Mouse (Mus musculus) cerebellum, adult 18-20 months (tissue): ENCODE measurements at regions not wholly inside any gene's neighbourhood (a gene's known extent, or its start where the extent isn't known, plus 50 kb on each side); places are given as distances from the start of the nearest gene placed in this dataset.
A peak's percentile ranks its signal among the peaks of the same experiment; 100 is the strongest.

ENCODE experiments used
- DNase-seq, 2 experiments: peaks; one replicate each; pipeline ENCODE4 v3.0.0; 2021

GRCm38 (mm10) chr8:9042835-9043792 lies 352.8 kb upstream of the Arglu1 start:
- no peak for DNase-seq

DNA sequence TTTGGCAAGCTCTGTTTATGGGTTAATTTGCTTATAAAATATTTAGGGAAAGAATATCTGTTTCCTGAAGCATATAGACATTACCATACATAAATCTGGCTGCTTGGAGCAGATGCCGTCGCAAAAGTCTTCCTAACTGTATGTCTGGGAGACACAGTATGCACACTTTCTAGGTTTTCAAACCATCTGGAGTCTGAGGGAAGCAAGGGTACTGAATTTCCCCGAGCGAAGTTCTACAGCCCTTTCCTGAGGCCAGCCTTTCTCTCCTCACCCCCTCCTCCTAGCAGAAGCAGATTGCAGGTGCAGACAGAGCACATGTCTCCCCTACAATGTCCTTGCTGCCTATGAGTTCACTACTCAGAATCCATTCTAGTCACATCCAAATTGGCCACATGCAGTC lies 338.8 kb upstream of the Arglu1 start:
- DNase-seq: no peak

DNA sequence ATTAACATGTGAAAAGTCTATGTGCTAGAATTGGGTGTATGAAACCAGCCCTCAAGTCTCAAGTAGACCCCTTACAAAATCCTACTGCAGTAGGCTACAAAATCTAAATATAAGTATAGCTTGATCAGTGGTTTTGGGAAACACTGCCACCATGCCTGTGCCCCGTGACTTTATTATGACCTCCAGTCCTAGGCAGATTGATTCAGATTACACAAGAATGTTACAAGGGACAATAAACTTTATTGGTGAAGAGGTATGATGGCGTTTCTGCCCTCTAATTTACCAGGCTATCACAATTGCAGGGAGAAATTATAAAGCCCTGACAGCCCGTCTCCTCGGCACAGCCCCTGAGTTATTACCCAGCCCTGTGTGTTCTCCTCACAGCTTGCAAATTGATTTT lies 337.4 kb upstream of the Arglu1 start:
- DNase-seq: no peak

GRCm38 (mm10) chr8:9025872-9026271 lies 335.6 kb upstream of the Arglu1 start:
- DNase-seq: no peak

DNA sequence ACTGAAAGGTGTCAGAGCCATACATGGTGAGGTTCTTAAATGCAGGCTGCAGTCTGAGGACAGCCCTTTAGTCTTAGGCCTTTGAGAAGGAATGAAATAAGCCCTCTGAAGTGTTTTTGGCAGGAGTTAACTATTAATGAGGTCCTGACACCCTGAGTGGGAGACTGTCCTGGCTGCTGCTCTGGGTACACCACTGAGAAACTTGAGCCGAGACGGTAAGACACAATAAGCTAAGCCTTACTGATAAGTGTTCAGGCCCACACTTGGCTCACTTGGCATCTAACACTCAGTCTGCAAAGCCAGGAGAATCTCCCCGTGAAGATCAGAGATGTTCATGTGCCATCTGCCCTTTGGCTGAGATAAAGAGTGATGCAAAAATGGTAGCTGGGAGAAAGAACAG lies 335.1 kb upstream of the Arglu1 start:
- DNase-seq: no peak

DNA sequence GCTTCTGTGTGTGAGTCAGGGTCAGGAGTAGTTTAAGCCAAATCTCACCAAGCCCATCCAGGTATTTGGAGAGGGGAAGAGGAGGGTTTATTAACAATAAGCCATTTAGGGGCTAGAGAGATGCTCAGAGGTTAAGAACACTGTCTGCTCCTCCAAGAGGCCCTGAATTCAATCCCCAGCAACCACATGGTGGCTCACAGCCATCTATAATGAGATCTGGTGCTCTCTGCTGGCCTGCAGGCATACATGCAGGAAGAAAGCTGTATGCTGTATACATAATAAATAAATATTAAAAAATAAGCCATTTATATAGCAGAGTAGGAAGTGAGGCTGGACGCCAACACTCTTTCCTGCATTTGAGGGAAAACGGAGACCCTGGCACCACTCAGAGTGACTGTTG lies 330.4 kb upstream of the Arglu1 start:
- no peak for DNase-seq

- no peak for DNase-seq
These were observed 329.9 kb upstream of the Arglu1 start for GRCm38 (mm10) chr8:9020180-9020579.

DNA sequence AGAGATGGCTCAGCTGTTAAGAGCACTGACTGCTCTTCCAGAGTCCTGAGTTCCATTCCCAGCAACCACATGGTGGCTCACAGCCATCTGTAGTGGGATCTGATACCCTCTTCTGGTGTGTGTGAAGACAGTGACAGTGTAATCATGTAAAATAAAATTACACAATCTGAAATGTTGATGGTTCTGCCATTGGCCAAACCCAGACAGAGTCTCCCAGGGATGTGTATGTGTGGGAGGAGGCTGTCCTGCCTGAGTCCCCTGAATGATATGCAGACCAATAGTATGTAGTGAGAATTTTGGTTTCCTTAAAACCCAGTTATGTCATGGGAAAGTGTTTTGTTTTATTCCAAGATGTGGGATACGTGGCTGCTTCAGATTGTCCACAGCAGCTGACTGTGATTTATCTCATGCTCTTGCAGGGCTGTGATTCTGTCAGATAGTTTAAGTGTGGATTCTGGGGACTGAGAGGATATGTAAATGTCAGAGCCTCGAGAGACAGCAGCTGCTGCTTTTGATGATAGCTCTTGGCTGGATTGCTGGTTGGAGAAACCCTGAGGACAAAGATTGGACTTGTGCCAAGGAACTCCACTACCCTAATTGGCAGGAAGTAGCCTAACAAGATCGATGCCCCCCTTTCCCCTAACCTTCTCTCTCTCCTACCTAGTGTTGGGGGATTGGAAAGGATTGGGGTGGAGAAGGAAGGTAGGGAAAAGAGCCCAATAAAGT lies 321.6 kb upstream of the Arglu1 start:
- no peak for DNase-seq

- no peak for DNase-seq
These were observed 317.9 kb upstream of the Arglu1 start for GRCm38 (mm10) chr8:9008006-9008780.

- DNase-seq: no peak
These were observed 309.6 kb upstream of the Arglu1 start for GRCm38 (mm10) chr8:8999914-9000313.

DNA sequence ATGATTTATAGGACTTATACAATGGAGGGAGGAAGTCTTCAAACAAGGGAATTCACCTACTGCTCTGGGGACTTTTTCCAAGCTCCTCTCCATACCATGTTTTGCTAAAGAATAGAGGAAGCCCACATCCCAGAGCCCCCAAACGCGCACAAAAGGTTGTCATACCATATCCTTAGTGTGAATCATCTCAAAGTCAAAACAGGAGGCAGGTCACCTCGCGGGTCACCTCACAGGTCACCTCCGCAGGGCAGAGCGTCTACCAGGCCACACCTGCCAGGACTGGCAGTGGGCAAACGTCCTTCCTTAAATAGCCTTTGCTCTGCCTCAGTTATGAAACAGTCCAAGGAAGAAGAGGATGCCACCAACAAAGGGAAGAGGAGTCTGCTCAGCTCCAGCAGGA lies 307.3 kb upstream of the Arglu1 start:
- no peak for DNase-seq

DNA sequence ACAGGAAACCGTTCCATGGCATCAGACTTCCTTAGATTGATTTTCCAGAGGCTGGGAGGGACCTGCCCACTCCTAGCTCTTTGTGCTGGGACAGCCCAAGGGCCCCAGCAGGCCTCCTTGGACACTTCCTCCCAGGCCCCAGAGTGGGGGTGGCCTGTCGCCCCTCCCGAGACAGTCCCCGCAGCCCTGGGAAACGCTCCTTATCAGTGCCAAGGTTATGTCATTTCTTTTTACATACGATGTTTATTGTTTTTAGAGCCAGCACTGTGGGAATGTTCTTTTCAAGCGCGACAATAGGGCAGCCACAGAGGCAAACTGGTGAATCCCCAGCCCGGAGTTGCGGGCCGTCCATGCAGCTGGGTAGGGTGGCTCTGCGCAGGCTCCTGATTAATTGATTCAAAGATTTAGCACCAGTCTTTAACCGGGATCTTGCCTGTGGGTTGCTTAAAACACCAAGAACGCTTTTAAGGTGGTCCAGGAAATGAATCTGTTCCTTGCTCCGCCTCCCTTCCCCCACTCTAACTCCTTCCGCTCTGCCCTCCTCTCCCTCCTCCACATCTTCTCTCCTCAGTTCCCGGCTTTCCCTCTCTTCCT lies 304.4 kb upstream of the Arglu1 start:
- DNase-seq: no peak

DNA sequence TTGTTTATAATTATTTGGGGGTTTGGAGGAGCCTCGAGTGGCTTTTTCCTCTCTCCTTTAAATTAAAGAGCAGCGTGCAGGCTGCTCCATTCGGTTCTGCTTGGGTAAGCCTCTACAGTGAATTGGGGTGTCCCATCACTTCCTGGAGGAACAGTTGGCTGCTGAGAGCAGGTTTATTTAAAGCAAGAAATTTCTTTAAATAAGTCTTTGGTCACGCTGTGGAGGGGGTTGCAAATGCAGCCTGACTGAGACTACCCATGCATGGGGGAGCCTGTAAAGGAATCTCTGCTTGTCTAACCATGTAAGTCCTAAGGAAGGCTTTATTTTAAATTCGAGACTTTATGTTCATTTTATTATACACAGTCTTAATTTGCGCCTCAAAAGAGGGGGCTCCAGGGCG lies 303.7 kb upstream of the Arglu1 start:
- DNase-seq: no peak

DNA sequence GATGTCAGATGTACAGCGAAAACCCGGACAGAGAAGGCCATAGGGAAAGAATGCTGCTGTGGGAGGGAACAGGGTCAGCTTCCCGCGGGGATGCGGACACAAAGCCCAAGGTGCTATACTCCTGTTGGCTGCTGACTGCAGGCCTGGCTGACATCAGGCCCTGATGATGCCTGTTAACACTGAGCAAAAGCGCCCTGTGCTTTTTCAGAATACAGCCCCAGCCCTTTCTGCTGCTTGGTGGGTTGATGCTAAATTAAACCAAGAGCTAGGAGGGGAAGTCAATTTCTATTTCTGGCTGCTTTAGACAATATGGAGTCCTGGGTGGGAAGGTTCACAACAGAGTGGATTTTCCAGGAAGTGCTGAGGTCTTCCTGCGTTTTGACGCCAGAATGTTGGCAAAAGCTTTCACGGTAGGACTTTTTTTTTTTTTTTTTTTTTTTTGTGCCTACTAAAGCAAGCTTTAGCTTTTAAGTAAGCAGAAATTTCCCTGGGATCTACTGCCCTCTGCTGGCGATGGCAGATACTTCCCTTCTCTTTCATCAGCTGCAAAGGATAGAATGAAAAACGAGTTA lies 302.2 kb upstream of the Arglu1 start:
- peak; percentile 58 to 66 for DNase-seq

DNA sequence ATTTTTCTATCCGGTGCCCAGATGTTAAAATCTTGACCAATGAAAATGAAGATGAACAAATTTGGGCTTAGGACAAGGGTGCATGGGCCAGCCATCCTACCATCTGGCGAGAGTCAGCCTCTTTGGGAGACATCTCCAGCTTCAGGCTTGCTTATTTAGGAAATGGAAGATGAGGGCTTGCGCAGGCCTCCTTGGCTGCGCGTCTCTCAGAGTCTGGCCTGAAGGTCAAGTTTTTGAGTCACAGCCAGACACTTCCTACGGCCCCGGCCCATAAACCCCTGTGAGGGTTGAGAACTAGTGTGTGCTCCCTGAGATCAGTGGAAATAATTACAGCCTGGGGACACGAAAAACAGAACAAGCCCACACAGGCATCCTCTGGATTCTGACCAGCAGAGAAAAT lies 300.7 kb upstream of the Arglu1 start:
- DNase-seq: no peak

DNA sequence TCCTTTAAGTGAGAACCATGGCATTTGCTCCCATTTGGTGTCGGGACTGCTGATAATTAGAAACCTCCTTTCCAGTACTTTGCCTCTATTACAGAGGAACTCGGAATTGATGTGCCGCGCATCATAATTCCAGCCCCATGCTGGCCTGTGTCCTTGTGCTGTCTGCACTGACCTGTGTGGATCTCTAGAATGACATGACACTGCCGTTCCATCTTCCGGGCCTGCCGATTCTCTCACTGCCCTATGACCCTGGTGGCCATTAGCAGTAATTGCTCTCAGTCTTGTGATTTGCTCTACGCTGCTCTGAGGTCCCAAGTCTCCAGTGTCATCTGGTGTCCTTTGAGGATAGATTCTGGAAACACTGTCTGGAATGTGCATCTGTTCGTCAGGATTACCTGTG lies 295.7 kb upstream of the Arglu1 start:
- no peak for DNase-seq

DNA sequence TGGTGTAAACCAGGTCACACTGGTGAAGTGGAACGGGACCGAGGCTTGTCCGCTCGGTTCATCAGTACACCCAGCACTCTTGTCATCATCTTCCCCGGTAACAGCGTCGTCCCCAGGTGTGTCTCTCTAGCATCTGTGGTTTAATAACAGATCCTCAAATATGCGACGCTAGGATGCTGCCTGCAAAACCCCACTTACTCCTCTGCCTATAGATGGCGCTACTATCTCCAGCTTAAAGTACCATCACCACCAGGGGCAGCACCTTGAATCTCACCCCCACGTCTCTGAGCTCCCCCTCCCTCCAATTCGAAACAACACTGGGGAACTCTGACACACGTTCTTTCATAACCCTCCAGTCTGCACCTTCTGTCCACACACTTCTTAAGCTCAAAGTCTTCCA lies 295.1 kb upstream of the Arglu1 start:
- no peak for DNase-seq

DNA sequence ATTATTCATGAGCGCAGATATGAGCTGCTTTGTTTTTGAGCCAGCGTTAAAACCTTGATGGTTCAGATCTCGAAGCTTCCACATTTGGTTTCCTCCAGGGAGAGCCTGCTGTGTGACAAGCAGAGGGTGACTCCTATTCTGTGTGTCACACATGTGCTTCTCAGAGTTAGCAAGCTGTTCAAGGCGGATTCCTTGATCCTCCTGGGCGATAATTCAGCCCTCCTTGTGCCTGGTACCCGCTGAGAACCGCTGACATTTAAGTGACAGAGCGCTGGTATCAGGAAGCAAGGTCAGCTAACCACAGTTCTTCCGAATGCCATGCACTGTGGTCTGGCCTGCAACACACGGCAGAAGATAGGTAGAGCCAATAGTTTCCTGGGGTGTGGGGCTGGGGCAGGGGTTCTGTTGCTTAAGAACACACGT lies 294.5 kb upstream of the Arglu1 start:
- no peak for DNase-seq

DNA sequence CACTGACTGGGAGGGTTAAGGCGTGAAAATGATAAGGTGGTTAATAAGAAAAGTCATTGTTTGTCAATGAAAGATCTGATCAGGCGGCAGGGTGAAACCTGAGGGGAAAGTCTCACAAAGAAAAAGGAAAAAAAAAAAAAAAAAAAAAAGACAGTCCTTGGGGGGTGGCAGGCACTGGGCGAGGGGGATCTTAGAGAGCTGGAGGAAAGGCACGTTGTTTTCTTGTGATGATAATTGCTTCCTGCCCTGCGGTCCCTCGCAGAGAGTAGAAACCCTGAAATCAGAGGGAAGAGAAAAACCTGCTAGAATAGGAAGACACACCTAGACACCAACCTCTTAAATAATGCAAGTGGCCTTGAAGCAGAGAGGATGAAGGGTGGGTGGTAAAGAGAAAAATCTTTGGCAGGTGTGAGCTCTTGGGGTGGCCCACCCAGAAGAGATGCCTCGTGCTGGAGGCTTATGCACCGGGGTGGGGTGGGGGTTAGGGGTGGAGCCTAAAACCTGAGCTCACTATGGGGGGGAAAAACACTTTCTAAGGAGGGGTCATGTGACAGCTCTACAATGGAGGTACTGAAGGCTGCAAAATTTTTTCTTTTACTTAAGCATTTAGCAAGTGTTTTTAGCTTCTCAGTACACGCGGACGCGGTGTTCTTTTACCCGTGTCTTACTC lies 294.0 kb upstream of the Arglu1 start:
- no peak for DNase-seq

GRCm38 (mm10) chr8:8983133-8983661 lies 292.9 kb upstream of the Arglu1 start:
- no peak for DNase-seq

DNA sequence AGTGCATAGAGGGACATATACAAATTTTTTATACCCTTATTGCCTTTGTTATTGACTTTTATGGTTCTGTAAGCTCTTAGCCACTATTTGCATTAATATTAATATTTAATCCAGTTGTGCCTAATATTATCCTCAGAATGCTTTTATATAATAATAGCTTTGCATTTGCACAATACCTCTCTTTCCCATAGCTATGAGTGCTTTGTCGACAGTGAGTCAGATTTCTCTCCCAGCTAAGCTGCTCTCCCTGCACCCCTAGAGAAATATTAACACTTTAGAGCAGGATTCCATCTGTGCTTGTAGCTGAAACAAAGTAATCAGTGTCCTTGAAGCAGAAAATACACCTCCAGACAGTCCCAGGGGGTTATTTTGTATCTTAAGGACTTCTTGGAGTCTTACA lies 288.6 kb upstream of the Arglu1 start:
- no peak for DNase-seq

GRCm38 (mm10) chr8:8973769-8974168 lies 283.4 kb upstream of the Arglu1 start:
- no peak for DNase-seq
